Mouse (Mus musculus) ovary, postnatal 36 days (tissue): ENCODE data around the gene Gh.
"Not testable (repeated sequence)": the region's sequence is repeated elsewhere in the genome, so short reads cannot be mapped to it uniquely, and the experiment has no call there.

Experiments
- DNase-seq: peaks from one replicate; pipeline ENCODE4 v3.0.0; 2022; ENCODE audit warnings: low spot score, mixed read lengths

The Gh gene

GRCm38 (mm10) chr11:106301765-106302164, at the start of gene Gh:
Gene Gh (minus strand): TSS chr11:106301865.
- no peak for DNase-seq

GRCm38 (mm10) chr11:106351253-106351652, 49.6 kb upstream of the Gh start:
- DNase-seq = no peak

DNA sequence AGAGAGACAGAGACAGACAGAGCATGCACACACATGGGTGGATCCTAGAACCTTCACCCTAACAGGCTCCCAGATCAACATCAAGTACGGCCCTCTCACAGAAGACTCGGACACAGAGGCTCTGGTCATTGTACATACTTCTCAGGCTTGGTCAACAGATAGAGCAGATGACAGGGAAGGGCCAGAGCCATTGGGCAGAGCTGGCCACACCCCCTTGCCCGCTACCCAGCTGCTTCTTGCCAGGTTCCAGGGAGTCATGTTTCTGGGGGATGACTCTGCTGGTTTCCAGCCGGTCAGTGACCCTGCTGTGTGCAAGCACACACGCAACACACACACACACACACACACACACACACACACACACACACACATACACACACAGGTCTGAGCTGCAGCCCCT, 49.2 kb upstream of the Gh start:
- no peak for DNase-seq

DNA sequence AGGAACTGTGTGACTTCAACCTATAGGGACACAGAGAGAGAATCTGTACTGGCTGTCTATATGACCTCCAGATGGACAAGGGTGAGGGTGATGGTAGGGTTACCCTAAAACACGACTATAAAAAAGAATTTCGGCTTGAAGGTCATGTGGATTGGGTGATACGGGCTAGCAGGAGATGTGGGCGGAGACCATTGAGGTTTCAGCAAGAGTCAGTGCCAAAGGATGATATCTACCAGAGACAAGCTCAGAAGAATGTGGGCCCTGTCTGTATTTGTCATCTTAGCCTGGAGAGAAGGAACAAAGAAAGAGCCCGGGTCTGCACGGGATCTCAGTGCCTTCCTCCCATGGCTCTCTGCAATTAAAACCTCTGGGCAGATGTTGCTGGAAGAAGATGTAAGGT, 48.1 kb upstream of the Gh start:
- no peak for DNase-seq

DNA sequence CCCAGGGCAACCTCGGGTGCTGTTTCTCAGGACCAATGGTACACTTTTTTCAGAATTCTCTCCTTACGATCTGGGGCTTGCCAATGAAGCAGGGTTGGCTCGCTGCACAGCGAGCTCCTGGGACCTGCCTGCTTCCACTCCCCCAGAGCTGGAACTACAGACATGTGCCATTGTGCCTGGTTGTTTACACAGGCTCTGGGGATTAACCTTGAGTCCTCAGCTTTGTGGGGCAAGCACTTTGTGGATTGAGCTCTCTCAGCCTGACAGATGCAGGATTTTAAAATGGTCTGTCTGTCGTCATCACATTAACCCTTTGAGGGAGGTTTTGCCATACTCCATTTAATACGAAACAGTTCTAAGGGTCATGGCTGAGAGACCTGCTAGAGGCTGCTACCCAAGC, 43.2 kb upstream of the Gh start:
- no peak for DNase-seq

GRCm38 (mm10) chr11:106340990-106341520, 39.4 kb upstream of the Gh start:
- no peak for DNase-seq

GRCm38 (mm10) chr11:106339323-106339722, 37.7 kb upstream of the Gh start:
- DNase-seq = not testable (repeated sequence)

- no peak for DNase-seq
Measured at GRCm38 (mm10) chr11:106338870-106339269, 37.2 kb upstream of the Gh start.

GRCm38 (mm10) chr11:106338029-106338428, 36.4 kb upstream of the Gh start:
- no peak for DNase-seq

DNA sequence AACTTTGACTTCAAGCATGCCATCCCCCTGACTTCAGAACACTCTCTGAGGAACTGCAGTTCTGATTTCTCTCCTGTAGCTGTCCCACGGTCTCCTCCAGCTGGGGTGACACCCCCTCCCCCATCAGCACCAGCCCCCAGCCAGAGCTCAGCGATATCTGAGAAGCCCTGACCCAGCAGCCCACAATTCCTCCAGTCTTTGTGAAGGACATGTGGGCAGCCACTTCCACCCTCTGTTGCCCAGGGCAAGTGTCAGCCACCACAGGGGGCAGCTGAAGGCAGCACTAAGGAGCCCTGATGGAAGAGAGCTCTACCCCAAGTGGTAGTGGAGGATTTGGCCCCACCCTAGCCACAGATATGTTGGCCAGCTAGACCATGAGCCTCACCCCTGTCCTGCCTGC, 32.4 kb upstream of the Gh start:
- DNase-seq = no peak

- DNase-seq = no peak
Measured at GRCm38 (mm10) chr11:106332458-106332857, 30.8 kb upstream of the Gh start.

- no peak for DNase-seq
Measured at GRCm38 (mm10) chr11:106329682-106330081, 28.0 kb upstream of the Gh start.

GRCm38 (mm10) chr11:106329128-106329527, 27.5 kb upstream of the Gh start:
- DNase-seq = no peak

- no peak for DNase-seq
Measured at GRCm38 (mm10) chr11:106328521-106328920, 26.9 kb upstream of the Gh start.

- DNase-seq = no peak
Measured at GRCm38 (mm10) chr11:106326475-106326874, 24.8 kb upstream of the Gh start.

- DNase-seq = peak; percentile 45
Measured at GRCm38 (mm10) chr11:106325566-106326206, 24.0 kb upstream of the Gh start.

- DNase-seq = no peak
Measured at GRCm38 (mm10) chr11:106324858-106325257, 23.2 kb upstream of the Gh start.

DNA sequence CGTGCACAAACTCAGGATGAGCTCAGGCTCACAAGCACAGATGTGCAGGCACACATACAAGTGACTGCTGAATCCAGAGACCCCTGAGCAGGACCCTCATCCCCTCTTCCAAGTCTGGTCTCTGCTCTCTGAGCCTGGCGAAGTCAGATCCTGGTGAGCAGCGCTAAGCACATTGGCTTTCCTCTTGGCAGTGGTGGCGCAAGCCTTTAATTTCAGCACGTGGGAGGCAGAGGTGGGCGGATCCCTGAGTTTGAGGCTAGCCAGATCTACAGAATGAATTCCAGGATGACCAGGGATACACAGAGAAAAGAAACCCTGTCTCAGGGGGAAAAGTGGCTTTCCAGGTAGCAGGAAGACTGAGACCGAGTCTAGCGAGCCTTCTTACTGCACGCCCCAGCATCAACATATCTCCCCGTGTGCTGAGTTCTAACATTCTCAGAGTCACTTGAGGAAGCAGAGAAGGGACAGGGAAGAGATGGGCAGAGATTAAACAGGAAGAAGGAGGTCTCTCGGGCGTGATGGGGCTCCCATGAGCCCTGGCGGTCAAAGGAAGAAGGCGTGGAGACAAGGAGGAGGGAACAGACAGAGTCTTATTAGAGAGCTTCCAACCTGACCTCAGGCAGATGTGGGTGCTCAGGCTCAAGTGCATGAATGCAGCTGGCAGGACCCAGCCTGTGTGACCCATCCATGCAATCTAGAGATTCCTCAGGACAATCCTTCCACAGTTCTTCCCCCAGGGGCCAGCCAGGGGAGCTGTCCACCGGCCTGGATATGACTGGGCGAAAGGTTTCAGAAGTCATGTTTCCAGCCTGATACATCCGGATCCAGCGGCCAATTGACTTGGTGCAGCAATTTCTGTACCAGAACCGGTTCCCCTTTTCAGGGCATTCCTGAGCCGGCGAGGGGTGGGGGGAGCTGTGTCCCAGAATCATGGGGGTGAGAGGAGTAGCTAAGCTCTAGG, 17.0 kb upstream of the Gh start:
- DNase-seq = no peak

DNA sequence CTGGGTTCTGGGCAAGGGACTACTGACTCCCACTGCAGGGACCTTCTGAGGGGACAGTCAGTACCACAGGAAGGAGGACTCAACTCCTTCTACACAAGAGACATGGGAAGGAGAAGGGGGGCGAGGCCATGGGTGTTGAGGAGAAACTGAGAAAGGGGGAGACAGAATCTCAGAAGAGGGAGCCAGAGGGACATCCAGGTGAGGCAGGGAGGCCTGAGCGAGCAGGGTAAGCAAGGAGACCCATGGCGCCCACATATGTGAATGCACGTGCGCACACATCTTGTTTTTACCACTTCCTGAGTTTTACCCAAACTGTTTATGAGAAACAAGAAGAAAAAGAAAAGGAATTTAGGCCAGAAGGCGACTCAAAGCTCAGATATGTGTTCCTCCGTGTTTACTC, 16.1 kb upstream of the Gh start:
- DNase-seq = no peak

GRCm38 (mm10) chr11:106316416-106316815, 14.8 kb upstream of the Gh start:
- DNase-seq = no peak

DNA sequence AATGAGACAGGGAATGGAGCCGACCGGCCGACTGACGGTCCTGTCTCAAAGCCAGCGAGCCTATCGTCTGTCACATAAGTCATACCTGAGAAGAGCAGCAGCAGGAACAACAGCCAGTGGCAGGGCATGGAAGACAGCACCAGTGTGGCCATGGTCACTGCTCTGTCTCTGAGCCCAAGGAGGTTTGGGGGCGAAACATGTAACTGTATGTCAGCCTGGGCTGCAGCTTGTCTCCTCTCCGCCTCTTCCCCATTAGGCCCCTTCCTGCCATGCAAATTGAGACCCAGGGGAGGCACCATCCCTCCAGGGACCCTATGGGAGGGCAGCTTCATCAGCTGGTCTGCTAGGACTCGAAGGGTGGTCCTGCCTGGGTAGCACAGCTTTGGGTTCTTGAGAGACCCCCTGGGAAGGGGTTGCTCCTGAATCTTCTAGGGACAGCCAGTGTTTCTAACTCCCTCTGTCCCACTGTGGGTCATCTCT, 12.7 kb upstream of the Gh start, which contains the start of gene Cd79b:
Gene Cd79b, minus strand, starts transcription at position 430 of the 480 bp plus-strand sequence.
- no peak for DNase-seq

DNA sequence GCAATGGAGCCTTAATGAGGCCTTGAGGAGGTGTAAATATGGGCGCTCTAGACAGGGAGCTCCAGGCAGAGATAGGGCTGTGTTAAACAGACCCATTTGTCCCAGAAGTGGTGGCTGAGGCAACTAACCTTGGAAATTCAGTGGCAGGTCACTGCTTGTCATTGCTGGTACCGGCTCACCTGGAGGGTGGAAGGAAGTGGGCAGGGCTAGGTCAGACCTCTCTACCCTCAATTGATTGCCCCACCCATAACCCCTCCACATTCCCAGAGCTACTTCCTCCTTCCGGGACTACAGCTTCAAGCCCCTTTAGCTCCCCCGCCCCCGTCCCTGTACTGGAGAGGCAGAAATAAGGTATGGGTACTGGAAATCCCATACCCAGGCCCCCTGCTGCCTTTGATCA, 11.9 kb upstream of the Gh start:
- DNase-seq = no peak

- no peak for DNase-seq
Measured at GRCm38 (mm10) chr11:106310123-106310522, 8.5 kb upstream of the Gh start.
